Mouse (Mus musculus): ENCODE measurements around the gene Itga3.

DNA sequence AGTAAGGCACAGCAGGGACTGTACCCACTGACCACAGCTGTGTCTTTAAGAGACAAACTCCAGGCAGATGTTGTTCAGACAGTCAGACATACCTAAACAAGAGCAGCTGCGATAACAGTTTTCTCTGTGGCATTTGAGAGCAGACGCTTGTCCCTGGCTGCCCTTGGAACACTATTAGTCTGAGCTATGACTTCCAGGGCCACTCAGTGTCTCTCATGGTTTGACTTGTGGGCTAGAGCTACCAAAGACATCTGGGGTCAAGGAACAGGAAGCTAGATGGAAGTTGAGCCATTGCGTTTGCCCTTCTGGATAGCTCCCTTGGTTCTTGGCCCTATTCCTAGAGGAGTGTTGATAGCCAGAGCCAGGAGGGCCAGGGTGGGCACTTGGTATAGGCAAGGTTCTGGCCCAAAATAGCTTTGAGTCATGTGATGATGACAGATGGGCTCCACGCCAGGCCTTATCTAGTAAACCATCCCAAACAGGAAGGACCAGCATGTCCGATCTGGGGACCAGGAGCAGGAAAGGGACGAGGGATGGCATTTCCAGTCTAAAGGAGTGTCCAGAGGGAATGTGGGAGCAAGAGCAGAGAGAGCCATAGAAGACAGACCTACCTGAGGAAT is 2.8 kb upstream of the Itga3 start:
- TF ChIP-seq MYOD1 (IDR thresholded peaks at IDR 0.05; ENCODE audit: control insufficient read depth, insufficient read length, low read depth) (peak; percentile 32), CTCF (IDR thresholded peaks at IDR 0.05; ENCODE audit: control insufficient read depth, insufficient read depth, insufficient read length) (no peak), USF1 (IDR thresholded peaks at IDR 0.05; ENCODE audit: low read depth) (peak; percentile 32), MAX (IDR thresholded peaks at IDR 0.05) (no peak), FOSL1 (IDR thresholded peaks at IDR 0.05; ENCODE audit: insufficient read depth, low read length, poor library complexity, severe bottlenecking) (no peak), MYOG (IDR thresholded peaks at IDR 0.05; ENCODE audit: control insufficient read depth, extremely low read depth, insufficient read length) (no peak)
